Mouse (Mus musculus): ENCODE data around the gene Ankrd35. TPM values are rescaled to one million over a fixed set of nuclear protein-coding genes. Genes with fewer than 3 reads are reported as not detected.

Gene Ankrd35
- polyA plus RNA-seq, 1 experiment from 2014 or later, result 5.5 TPM

DNA sequence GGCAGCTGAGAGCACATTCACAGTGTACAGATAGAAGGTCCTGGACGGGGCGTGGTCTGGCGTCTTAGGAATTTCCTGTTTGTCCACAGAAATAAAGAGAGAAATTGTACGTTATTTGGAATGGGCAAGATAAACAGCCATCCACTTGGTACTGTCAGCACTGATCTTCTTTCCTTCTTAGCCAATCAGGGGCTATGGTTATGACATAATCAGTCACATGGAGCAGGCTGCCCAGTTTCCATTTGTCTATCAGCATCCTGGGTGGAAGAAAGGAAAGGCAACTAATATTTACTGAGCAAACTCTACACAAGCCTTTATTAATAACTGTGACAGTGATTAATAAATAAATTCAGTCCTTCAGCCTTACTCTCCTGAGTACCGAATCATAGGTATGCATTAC is 44.4 kb downstream of the Ankrd35 start:
- no peak overlapping the region for H3K4me2 ChIP-seq (replicated peaks; ENCODE audit: low read depth)
- H3K27ac ChIP-seq (replicated peaks), result no peak overlapping the region
- no peaks in the 10 kb centered on the region for H3K4me1 ChIP-seq (replicated peaks; ENCODE audit: control insufficient read depth, insufficient read depth)
- peaks cover 19% of the 10 kb centered on the region for H3K36me3 ChIP-seq (ENCODE audit: control insufficient read depth, insufficient read depth, low read length)
- ATAC-seq (ENCODE audit: low FRiP score, low TSS enrichment) (0 out of 2 replicates have a peak, but pooled peaks have one; percentile 13), DNase-seq (ENCODE audit: low spot score) (no peak)
- H3K27me3 ChIP-seq (ENCODE audit: control insufficient read depth, insufficient read depth, low read length), result no peaks in the 10 kb centered on the region
- H3K4me3 ChIP-seq (ENCODE audit: low read depth, low read length), result no peak overlapping the region
- no peaks in the 10 kb centered on the region for H3K9me3 ChIP-seq (ENCODE audit: control insufficient read depth, low read length)
- H3K9ac ChIP-seq (ENCODE audit: low read length), result no peak overlapping the region
- 75% methylated on average over 5 of the region's 5 CpGs for WGBS
- TF ChIP-seq CTCF (IDR thresholded peaks at IDR 0.05; ENCODE audit: low read depth) (no peak), EP300 (optimal IDR thresholded peaks at IDR 0.05) (no peak)

- 80% methylated on average over 2 of the region's 2 CpGs for WGBS
Observed at GRCm38 (mm10) chr3:96715854-96716253, 45.9 kb downstream of the Ankrd35 start.

GRCm38 (mm10) chr3:96719173-96719572 is 49.2 kb downstream of the Ankrd35 start:
- Histone ChIP-seq H3K27me3 (ENCODE audit: control insufficient read depth, insufficient read depth, low read length) (no peaks in the 10 kb centered on the region), H3K4me3 (ENCODE audit: low read depth, low read length) (no peak overlapping the region), H3K4me2 (replicated peaks; ENCODE audit: low read depth) (no peak overlapping the region), H3K4me1 (replicated peaks; ENCODE audit: control insufficient read depth, insufficient read depth) (no peaks in the 10 kb centered on the region), H3K9me3 (ENCODE audit: control insufficient read depth, low read length) (no peaks in the 10 kb centered on the region), H3K27ac (replicated peaks) (no peak overlapping the region), H3K36me3 (ENCODE audit: control insufficient read depth, insufficient read depth, low read length) (peaks cover 11% of the 10 kb centered on the region), H3K9ac (ENCODE audit: low read length) (no peak overlapping the region)
- ATAC-seq (ENCODE audit: low FRiP score, low TSS enrichment) (peak; percentile 34; the same call in 1 of the 2 replicates), DNase-seq (ENCODE audit: low spot score) (peak; percentile 43)
- peak; percentile 63 for TF ChIP-seq CTCF (IDR thresholded peaks at IDR 0.05; ENCODE audit: low read depth)
- TF ChIP-seq EP300 (optimal IDR thresholded peaks at IDR 0.05), result no peak
- 52% methylated on average over 14 of the region's 14 CpGs for WGBS

More at GRCm38 (mm10) chr3:96715854-96716253, 45.9 kb downstream of the Ankrd35 start:
- no peak overlapping the region for H3K4me2 ChIP-seq (replicated peaks; ENCODE audit: low read depth)
- H3K9ac ChIP-seq (ENCODE audit: low read length), result no peak overlapping the region
- TF ChIP-seq CTCF (IDR thresholded peaks at IDR 0.05; ENCODE audit: low read depth) (no peak), EP300 (optimal IDR thresholded peaks at IDR 0.05) (no peak)
- H3K27ac ChIP-seq (replicated peaks), result no peak overlapping the region
- no peaks in the 10 kb centered on the region for H3K4me1 ChIP-seq (replicated peaks; ENCODE audit: control insufficient read depth, insufficient read depth)
- H3K36me3 ChIP-seq (ENCODE audit: control insufficient read depth, insufficient read depth, low read length), result peaks cover 16% of the 10 kb centered on the region
- no peaks in the 10 kb centered on the region for H3K9me3 ChIP-seq (ENCODE audit: control insufficient read depth, low read length)
- no peaks in the 10 kb centered on the region for H3K27me3 ChIP-seq (ENCODE audit: control insufficient read depth, insufficient read depth, low read length)
- DNase-seq (ENCODE audit: low spot score) (no peak), ATAC-seq (ENCODE audit: low FRiP score, low TSS enrichment) (no peak)
- no peak overlapping the region for H3K4me3 ChIP-seq (ENCODE audit: low read depth, low read length)

DNA sequence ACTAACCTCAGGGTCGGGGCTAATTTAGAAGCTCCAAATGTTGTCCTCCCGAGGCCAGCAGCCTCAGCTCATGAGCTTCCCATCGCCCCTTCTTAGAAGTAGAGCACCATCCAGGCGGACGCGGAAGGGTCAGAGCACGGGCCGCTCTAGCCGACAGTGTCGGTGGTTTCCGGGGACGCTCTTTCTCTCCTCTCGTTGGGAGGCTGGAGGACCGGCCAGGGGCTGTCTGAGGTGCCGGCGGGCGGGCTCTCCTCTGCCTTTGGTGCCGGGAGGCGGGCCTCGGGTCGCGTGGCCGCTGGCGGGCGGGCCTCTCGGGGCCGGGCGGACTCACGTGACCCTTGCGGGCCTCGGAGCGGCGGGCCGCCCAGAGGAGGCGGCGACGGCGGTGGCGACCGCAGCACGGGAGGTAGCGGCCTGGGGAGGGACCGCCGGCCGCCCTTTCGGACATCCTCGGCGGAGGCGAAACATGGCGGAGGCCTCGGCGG is 57.5 kb downstream of the Ankrd35 start, which contains the start of the genes Polr3c and Rnf115:
Gene Polr3c, minus strand, starts transcription at position 286 of the 485 bp plus-strand sequence.
Gene Rnf115, plus strand, starts transcription at position 322 of the 485 bp plus-strand sequence.
- H3K4me2 ChIP-seq (replicated peaks; ENCODE audit: low read depth), result peak within 1 kb of the TSS; percentile 55
- no peaks in the 10 kb centered on the region for H3K27me3 ChIP-seq (ENCODE audit: control insufficient read depth, insufficient read depth, low read length)
- H3K36me3 ChIP-seq (ENCODE audit: control insufficient read depth, insufficient read depth, low read length), result peaks cover 5% of the 10 kb centered on the region
- H3K4me3 ChIP-seq (ENCODE audit: low read depth, low read length), result peak within 1 kb of the TSS; percentile 88
- no peaks in the 10 kb centered on the region for H3K4me1 ChIP-seq (replicated peaks; ENCODE audit: control insufficient read depth, insufficient read depth)
- DNase-seq (ENCODE audit: low spot score), result peak; percentile 98
- 1% methylated on average over 21 of the region's 52 CpGs for WGBS
- no peaks in the 10 kb centered on the region for H3K9me3 ChIP-seq (ENCODE audit: control insufficient read depth, low read length)
- TF ChIP-seq EP300 (optimal IDR thresholded peaks at IDR 0.05), result no peak
- TF ChIP-seq CTCF (IDR thresholded peaks at IDR 0.05; ENCODE audit: low read depth), result no peak
- ATAC-seq (ENCODE audit: low FRiP score, low TSS enrichment), result peak; percentile 98
- H3K27ac ChIP-seq (replicated peaks), result peak within 1 kb of the TSS; percentile 90
- peak within 1 kb of the TSS; percentile 84 for H3K9ac ChIP-seq (ENCODE audit: low read length)

- TF ChIP-seq EP300 (optimal IDR thresholded peaks at IDR 0.05) (no peak), CTCF (IDR thresholded peaks at IDR 0.05; ENCODE audit: low read depth) (no peak)
- Histone ChIP-seq H3K4me2 (replicated peaks; ENCODE audit: low read depth) (peak overlapping the region; percentile 55), H3K9ac (ENCODE audit: low read length) (peak overlapping the region; percentile 84), H3K9me3 (ENCODE audit: control insufficient read depth, low read length) (no peaks in the 10 kb centered on the region), H3K4me3 (ENCODE audit: low read depth, low read length) (peak overlapping the region; percentile 88), H3K27me3 (ENCODE audit: control insufficient read depth, insufficient read depth, low read length) (no peaks in the 10 kb centered on the region), H3K27ac (replicated peaks) (peak overlapping the region; percentile 90), H3K4me1 (replicated peaks; ENCODE audit: control insufficient read depth, insufficient read depth) (no peaks in the 10 kb centered on the region), H3K36me3 (ENCODE audit: control insufficient read depth, insufficient read depth, low read length) (no peaks in the 10 kb centered on the region; the same call in 1 of the 2 replicates)
- DNase-seq (ENCODE audit: low spot score) (no peak), ATAC-seq (ENCODE audit: low FRiP score, low TSS enrichment) (peak; percentile 46)
- WGBS, result under 1% methylated on average over 35 of the region's 42 CpGs
Observed at GRCm38 (mm10) chr3:96727828-96728633, 58.1 kb downstream of the Ankrd35 start.

Measured in stomach, postnatal 0 days (tissue).